Mouse (Mus musculus) layer of hippocampus, adult 9-11 months (tissue): ENCODE measurements around the gene Ttc9b.
A peak's percentile ranks its signal among the peaks of the same experiment; 100 is the strongest.

Source experiments
- DNase-seq: peaks from one replicate; pipeline ENCODE4 v3.0.0; 2022

Gene Ttc9b

DNA sequence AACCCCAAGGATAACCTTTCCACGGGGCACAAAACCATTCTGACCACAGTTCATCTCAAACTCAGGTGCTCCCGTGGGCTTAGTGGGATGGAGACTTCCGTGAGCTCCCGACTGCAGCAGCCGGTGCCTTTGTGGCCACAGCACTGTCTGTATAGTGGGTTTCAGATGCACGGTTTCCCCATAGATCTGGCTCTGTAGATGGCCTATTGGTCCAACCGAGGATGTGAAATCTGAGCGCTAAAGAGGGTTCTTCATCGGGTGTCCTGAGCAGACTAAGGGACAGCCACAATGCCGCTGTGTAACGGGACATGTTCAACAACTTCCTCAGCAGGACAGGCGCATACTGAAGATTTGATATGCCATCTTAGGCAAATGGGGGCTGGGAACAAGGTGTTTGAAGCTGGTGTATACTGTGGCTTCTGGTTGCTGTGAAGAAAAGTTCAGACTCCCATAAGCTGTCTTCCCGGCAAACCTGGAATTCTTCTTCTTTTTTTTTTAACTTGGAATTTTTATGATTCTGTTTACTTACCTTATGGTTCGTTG lies 34.6 kb downstream of the Ttc9b start:
- DNase-seq, result no peak

GRCm38 (mm10) chr7:27688815-27689612 lies 35.3 kb downstream of the Ttc9b start, which contains the start of gene Zfp607b:
Zfp607b (plus strand) TSS chr7:27689340.
- peak; percentile 99 for DNase-seq

DNA sequence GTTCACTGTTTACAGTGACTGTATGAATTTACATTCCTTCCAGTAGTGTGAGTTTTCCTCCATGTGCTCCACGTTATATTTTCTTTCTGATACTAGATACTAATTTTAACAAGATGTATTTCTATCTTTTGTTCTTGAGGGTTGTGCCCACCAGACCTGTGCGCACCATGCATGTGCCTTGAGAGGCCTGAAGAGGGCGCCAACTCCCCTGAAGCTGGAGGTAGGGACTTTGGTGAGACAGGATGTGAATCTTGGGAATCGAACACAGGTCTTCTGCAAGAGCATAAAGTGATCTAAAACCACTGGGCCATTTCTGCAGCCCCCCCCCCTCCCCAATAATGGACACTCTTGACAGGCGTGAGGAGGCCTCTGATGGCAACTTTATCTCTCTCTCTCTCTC lies 37.4 kb downstream of the Ttc9b start:
- DNase-seq, result no peak

GRCm38 (mm10) chr7:27696711-27697110 lies 43.0 kb downstream of the Ttc9b start:
- no peak for DNase-seq
